Mouse (Mus musculus) hindbrain, embryonic 11.5 days (tissue): ENCODE data around the gene Hk3. TPM values are rescaled to one million over a fixed set of nuclear protein-coding genes. Genes with fewer than 3 reads are reported as not detected.

Experiments
- ATAC-seq: fragments of 200-750 bp; cut with Nextera tagmentation; 2 replicates; pipeline ENCODE4 v1.8.0; 2017; ENCODE audit warnings: mild to moderate bottlenecking, moderate TSS enrichment, moderate library complexity; ENCODE audit not compliant: low FRiP score
- DNase-seq: peaks from one replicate; pipeline ENCODE4 v3.0.0-alpha.2; 2015; ENCODE audit warnings: low spot score
- H3K27ac ChIP-seq: fragments of 300-500 bp; sonication (generic); 2 replicates; pipeline ENCODE4 v1.5.1; 2014; ENCODE audit warnings: mild to moderate bottlenecking, low read depth, low read length
- H3K27me3 ChIP-seq: fragments of 300-500 bp; sonication (generic); 2 replicates; pipeline ENCODE4 v1.6.1; 2014; ENCODE audit warnings: mild to moderate bottlenecking, low read length, moderate library complexity, mixed read lengths; ENCODE audit not compliant: control insufficient read depth, insufficient read depth
- H3K36me3 ChIP-seq: fragments of 300-500 bp; sonication (generic); 2 replicates; pipeline ENCODE4 v1.6.1; 2014; ENCODE audit warnings: mild to moderate bottlenecking, low read length, moderate library complexity, mixed read lengths; ENCODE audit not compliant: control insufficient read depth, insufficient read depth
- H3K4me1 ChIP-seq: fragments of 300-500 bp; sonication (generic); replicated peaks from 2 replicates; pipeline ENCODE4 v1.6.1; 2014; ENCODE audit warnings: low read length, mixed read lengths; ENCODE audit not compliant: control insufficient read depth, insufficient read depth
- H3K4me2 ChIP-seq: fragments of 300-500 bp; sonication (generic); replicated peaks from 2 replicates; pipeline ENCODE4 v1.6.1; 2014; ENCODE audit warnings: mild to moderate bottlenecking, low read depth, low read length
- H3K4me3 ChIP-seq: fragments of 300-500 bp; sonication (generic); 2 replicates; pipeline ENCODE4 v1.5.1; 2014; ENCODE audit warnings: low read depth, low read length
- H3K9ac ChIP-seq: fragments of 300-500 bp; sonication (generic); 2 replicates; pipeline ENCODE4 v1.6.1; 2014; ENCODE audit warnings: low read depth, low read length
- H3K9me3 ChIP-seq: fragments of 300-500 bp; sonication (generic); 2 replicates; pipeline ENCODE4 v1.6.1; 2016; ENCODE audit warnings: low read length; ENCODE audit not compliant: control insufficient read depth
- WGBS: fragments of 180-500 bp; shearing (Covaris S2); extraction: QIAGEN DNeasy Blood & Tissue Kit; methylation state at CpG from one replicate; pipeline ENCODE4 v1.1.7; 2014; 5-methylcytosine and 5-hydroxymethylcytosine counted together
- polyA plus RNA-seq: library from polyadenylated mRNA; unstranded; fragments of >200 nt; fragmentation: Nextera tagmentation; extraction: Ambion mirVana; gene quantifications from 2 replicates; pipeline ENCODE4 v1.2.1, GENCODE M21; 2014

Gene Hk3
- polyA plus RNA-seq, 1 experiment from 2014 or later = 0.52 TPM

GRCm38 (mm10) chr13:54970521-54971247 is 50.5 kb downstream of the Hk3 start:
- peak; percentile 53 for DNase-seq
- no peak overlapping the region for H3K9ac ChIP-seq
- peaks cover 9% of the 10 kb centered on the region for H3K4me1 ChIP-seq
- no peaks in the 10 kb centered on the region for H3K36me3 ChIP-seq
- no peak overlapping the region for H3K4me3 ChIP-seq
- WGBS = 45% methylated on average over 14 of the region's 14 CpGs
- peaks cover 9% of the 10 kb centered on the region; the same call in 1 of the 2 replicates for H3K27me3 ChIP-seq
- ATAC-seq = no peak
- no peaks in the 10 kb centered on the region for H3K9me3 ChIP-seq
- H3K4me2 ChIP-seq = no peak overlapping the region
- H3K27ac ChIP-seq = no peak overlapping the region

GRCm38 (mm10) chr13:54969513-54969912 is 51.7 kb downstream of the Hk3 start:
- Histone ChIP-seq H3K4me2 (no peak overlapping the region), H3K9me3 (no peaks in the 10 kb centered on the region), H3K9ac (no peak overlapping the region), H3K4me3 (no peak overlapping the region), H3K36me3 (no peaks in the 10 kb centered on the region), H3K27me3 (peaks cover 7% of the 10 kb centered on the region; the same call in 1 of the 2 replicates), H3K27ac (no peak overlapping the region), H3K4me1 (peaks cover 7% of the 10 kb centered on the region)
- WGBS = 47% methylated on average over 9 of the region's 9 CpGs
- ATAC-seq (no peak), DNase-seq (no peak)

- Histone ChIP-seq H3K4me1 (peaks cover 7% of the 10 kb centered on the region), H3K9ac (no peak overlapping the region), H3K4me2 (no peak overlapping the region), H3K27me3 (peaks cover 7% of the 10 kb centered on the region; the same call in 1 of the 2 replicates), H3K27ac (no peak overlapping the region; the same call in 1 of the 2 replicates), H3K4me3 (no peak overlapping the region), H3K9me3 (no peaks in the 10 kb centered on the region), H3K36me3 (no peaks in the 10 kb centered on the region)
- no peak for ATAC-seq
- no peak for DNase-seq
- WGBS = 73% methylated on average over 5 of the region's 5 CpGs
These were observed 52.5 kb downstream of the Hk3 start for GRCm38 (mm10) chr13:54968636-54969035.

GRCm38 (mm10) chr13:54967501-54967900 is 53.7 kb downstream of the Hk3 start:
- H3K4me1 ChIP-seq = peaks cover 7% of the 10 kb centered on the region
- ATAC-seq = 0 out of 2 replicates have a peak, but pooled peaks have one; percentile 30

DNA sequence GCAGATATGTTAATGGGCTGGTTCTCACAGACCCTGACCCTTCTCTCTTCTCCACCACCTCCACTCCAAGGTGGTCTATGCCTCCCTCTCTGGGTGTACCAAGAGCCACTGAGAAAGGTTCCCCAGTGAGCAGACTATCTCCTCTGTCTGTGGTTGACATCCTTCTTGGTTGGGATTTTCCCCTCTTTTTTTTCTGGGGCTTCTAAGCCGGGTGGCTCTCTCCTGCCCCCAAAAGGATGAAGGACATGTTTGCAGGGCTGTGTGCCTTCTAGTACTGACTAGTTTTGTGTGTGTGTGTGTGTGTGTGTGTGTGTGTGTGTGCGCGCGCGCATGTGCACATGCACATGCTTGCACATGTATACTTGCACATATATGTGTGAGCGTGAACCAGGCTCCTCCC is 55.9 kb downstream of the Hk3 start:
- Histone ChIP-seq H3K4me1 (peaks cover 7% of the 10 kb centered on the region), H3K27me3 (peaks cover 19% of the 10 kb centered on the region)
- WGBS = 83% methylated on average over 6 of the region's 6 CpGs

More at GRCm38 (mm10) chr13:54967501-54967900, 53.7 kb downstream of the Hk3 start:
- no peaks in the 10 kb centered on the region for H3K36me3 ChIP-seq
- peak; percentile 39 for DNase-seq
- 45% methylated on average over 11 of the region's 11 CpGs for WGBS
- no peak overlapping the region for H3K4me3 ChIP-seq
- H3K9me3 ChIP-seq = no peaks in the 10 kb centered on the region
- H3K27me3 ChIP-seq = peaks cover 7% of the 10 kb centered on the region; the same call in 1 of the 2 replicates
- H3K9ac ChIP-seq = no peak overlapping the region
- H3K27ac ChIP-seq = peak overlapping the region; percentile 70
- no peak overlapping the region for H3K4me2 ChIP-seq

GRCm38 (mm10) chr13:54960491-54960890 is 60.7 kb downstream of the Hk3 start:
- no peak for ATAC-seq
- 68% methylated on average over 3 of the region's 3 CpGs for WGBS
- no peak for DNase-seq
- Histone ChIP-seq H3K4me3 (no peak overlapping the region), H3K4me2 (no peak overlapping the region), H3K36me3 (no peaks in the 10 kb centered on the region), H3K9me3 (no peaks in the 10 kb centered on the region), H3K4me1 (0 out of 2 replicates have a peak, but pooled peaks cover 8% of the 10 kb centered on the region), H3K27me3 (peaks cover 49% of the 10 kb centered on the region), H3K9ac (no peak overlapping the region), H3K27ac (no peak overlapping the region)

More for the DNA sequence above, 55.9 kb downstream of the Hk3 start:
- Histone ChIP-seq H3K4me2 (no peak overlapping the region), H3K27ac (no peak overlapping the region), H3K9me3 (no peaks in the 10 kb centered on the region), H3K36me3 (no peaks in the 10 kb centered on the region), H3K9ac (no peak overlapping the region), H3K4me3 (no peak overlapping the region)
- ATAC-seq = no peak
- no peak for DNase-seq

GRCm38 (mm10) chr13:54959842-54960241 is 61.3 kb downstream of the Hk3 start:
- DNase-seq (no peak), ATAC-seq (no peak)
- H3K9me3 ChIP-seq = no peaks in the 10 kb centered on the region
- H3K36me3 ChIP-seq = no peaks in the 10 kb centered on the region
- WGBS = 35% methylated on average over 6 of the region's 6 CpGs
- no peak overlapping the region for H3K9ac ChIP-seq
- peaks cover 54% of the 10 kb centered on the region for H3K27me3 ChIP-seq
- 0 out of 2 replicates have a peak, but pooled peaks cover 11% of the 10 kb centered on the region for H3K4me1 ChIP-seq
- H3K27ac ChIP-seq = peak overlapping the region; percentile 54; the same call in 1 of the 2 replicates
- no peak overlapping the region for H3K4me3 ChIP-seq
- no peak overlapping the region; the same call in 1 of the 2 replicates for H3K4me2 ChIP-seq

- H3K4me3 ChIP-seq = no peak overlapping the region
- H3K4me1 ChIP-seq = 0 out of 2 replicates have a peak, but pooled peaks cover 11% of the 10 kb centered on the region
- H3K9me3 ChIP-seq = no peaks in the 10 kb centered on the region
- H3K27me3 ChIP-seq = peaks cover 61% of the 10 kb centered on the region
- DNase-seq (no peak), ATAC-seq (no peak)
- no peak overlapping the region for H3K4me2 ChIP-seq
- H3K9ac ChIP-seq = no peak overlapping the region
- 46% methylated on average over 15 of the region's 15 CpGs for WGBS
- H3K27ac ChIP-seq = peak overlapping the region; percentile 53; the same call in 1 of the 2 replicates
- H3K36me3 ChIP-seq = no peaks in the 10 kb centered on the region
These were observed 62.0 kb downstream of the Hk3 start for GRCm38 (mm10) chr13:54959059-54959701.
